27 mouse cellular contexts compared by ENCODE assay signal in the genomic region with DNA sequence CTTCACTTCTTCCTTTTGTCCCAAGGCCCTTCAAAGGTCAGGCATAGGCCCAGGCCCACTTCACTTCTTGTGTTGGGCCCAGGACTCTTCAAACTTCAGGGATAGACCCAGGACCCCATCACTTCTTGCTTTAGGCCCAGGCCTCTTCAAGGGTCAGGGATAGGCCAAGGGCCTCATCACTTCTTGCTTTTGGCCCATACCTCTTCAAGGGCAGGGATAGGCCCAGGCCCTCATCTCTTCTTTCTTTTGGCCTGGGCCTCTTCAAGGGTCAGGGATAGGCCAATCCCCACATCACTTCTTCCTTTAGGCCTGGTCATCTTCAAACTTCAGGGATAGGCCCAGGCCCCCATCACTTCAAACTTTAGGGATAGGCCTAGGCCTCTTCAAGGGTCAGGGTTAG.
"Had no signal": no experiment of that assay in that cellular context is flagged by ENCODE, and none has a peak within 500 bp of the region (broad histone marks: within the 10 kb centered on the region; RNA-seq: fewer than 3 reads in every experiment).

No protein-coding gene starts in this region.

- H3K27me3 ChIP-seq: embryonic facial prominence, embryonic 12.5 days; embryonic facial prominence, embryonic 15.5 days; forebrain, embryonic 12.5 days; forebrain, embryonic 13.5 days; forebrain, embryonic 15.5 days had no signal

- DNase-seq: cerebellum, adult 2 months; cerebellum, adult 8-10 months; cerebellum, adult 9-10 months; cerebellum, adult 9-11 months; cerebellum, postnatal 10 days; cerebellum, postnatal 14 days; cerebellum, postnatal 25 days; cerebellum, postnatal 36 days; embryo, embryonic 11 days; forebrain, postnatal 0 days; gastrocnemius, adult 2 months; gastrocnemius, postnatal 10 days; gastrocnemius, postnatal 14 days; gastrocnemius, postnatal 25 days; gastrocnemius, postnatal 36 days; heart, adult 18-20 months; heart, adult 2 months had no signal

- H3K4me2 ChIP-seq: embryonic facial prominence, embryonic 12.5 days; embryonic facial prominence, embryonic 15.5 days; forebrain, embryonic 12.5 days; forebrain, embryonic 13.5 days; forebrain, embryonic 15.5 days had no signal

- H3K4me1 ChIP-seq: embryonic facial prominence, embryonic 12.5 days; embryonic facial prominence, embryonic 15.5 days; forebrain, embryonic 10.5 days; forebrain, embryonic 12.5 days; forebrain, embryonic 13.5 days; forebrain, embryonic 15.5 days; heart, embryonic 10.5 days had no signal

- H3K36me3 ChIP-seq: embryonic facial prominence, embryonic 12.5 days; embryonic facial prominence, embryonic 15.5 days; forebrain, embryonic 10.5 days; forebrain, embryonic 12.5 days; forebrain, embryonic 15.5 days; heart, embryonic 10.5 days had no signal

- H3K9me3 ChIP-seq: embryonic facial prominence, embryonic 12.5 days; embryonic facial prominence, embryonic 15.5 days; forebrain, embryonic 15.5 days; heart, embryonic 10.5 days had no signal

- ATAC-seq: forebrain, embryonic 13.5 days; forebrain, embryonic 14.5 days; forebrain, embryonic 15.5 days; forebrain, embryonic 16.5 days; forebrain, postnatal 0 days had no signal

- H3K4me3 ChIP-seq: embryonic facial prominence, embryonic 12.5 days; embryonic facial prominence, embryonic 15.5 days; erythroblast, embryonic 14.5 days; forebrain, embryonic 10.5 days; forebrain, embryonic 12.5 days; forebrain, embryonic 13.5 days; forebrain, embryonic 15.5 days; gastrocnemius, adult 2 months; heart, adult 2 months; heart, embryonic 10.5 days had no signal

- H3K9ac ChIP-seq: embryonic facial prominence, embryonic 12.5 days; embryonic facial prominence, embryonic 15.5 days; forebrain, embryonic 12.5 days; forebrain, embryonic 13.5 days; forebrain, embryonic 15.5 days; forebrain, postnatal 0 days had no signal

- H3K27ac ChIP-seq: embryonic facial prominence, embryonic 12.5 days; embryonic facial prominence, embryonic 15.5 days; forebrain, embryonic 10.5 days; forebrain, embryonic 12.5 days; forebrain, embryonic 13.5 days; forebrain, embryonic 15.5 days; gastrocnemius, adult 2 months; heart, adult 2 months; heart, embryonic 10.5 days had no signal
